17 mouse cellular contexts compared by ENCODE assay signal in genomic region chr19:49423059-49423900, GRCm38 (mm10).
DNase-seq lines count a peak whose midpoint lies in the region; ATAC-seq lines count a peak whose summit lies in the region.
"Had no signal": no experiment of that assay in that cellular context is flagged by ENCODE, and none has a peak within 500 bp of the region (broad histone marks: within the 10 kb centered on the region; RNA-seq: fewer than 3 reads in every experiment).

No protein-coding gene starts in this region.

- H3K4me1 ChIP-seq in forebrain, embryonic 14.5 days (ENCODE audit: control insufficient read depth, insufficient read depth, low read length): peaks cover 7% of the 10 kb centered on the region; the same call in 1 of the 2 replicates
- H3K4me1 ChIP-seq in forebrain, embryonic 10.5 days: peaks cover 10% of the 10 kb centered on the region; the same call in 1 of the 2 replicates
- no peaks in the 10 kb centered on the region for H3K4me1 ChIP-seq in hindbrain, embryonic 13.5 days (replicated peaks)
- H3K4me1 ChIP-seq in hindbrain, embryonic 14.5 days (replicated peaks; ENCODE audit: control insufficient read depth, insufficient read depth, low read length): no peaks in the 10 kb centered on the region
- peaks cover 11% of the 10 kb centered on the region for H3K4me1 ChIP-seq in neural tube, embryonic 13.5 days (replicated peaks)
- H3K4me1 ChIP-seq: embryonic facial prominence, embryonic 13.5 days; heart, embryonic 13.5 days; midbrain, embryonic 12.5 days had no signal

- no peak overlapping the region for H3K4me2 ChIP-seq in forebrain, embryonic 14.5 days (ENCODE audit: low read length)
- no peak overlapping the region for H3K4me2 ChIP-seq in hindbrain, embryonic 13.5 days
- H3K4me2 ChIP-seq in hindbrain, embryonic 14.5 days (replicated peaks): no peak overlapping the region
- no peak overlapping the region for H3K4me2 ChIP-seq in neural tube, embryonic 13.5 days
- H3K4me2 ChIP-seq: embryonic facial prominence, embryonic 13.5 days; heart, embryonic 13.5 days; midbrain, embryonic 12.5 days had no signal

- no peaks in the 10 kb centered on the region for H3K27me3 ChIP-seq in forebrain, embryonic 14.5 days (replicated peaks; ENCODE audit: control insufficient read depth, insufficient read depth, low read length)
- H3K27me3 ChIP-seq in forebrain, embryonic 10.5 days (ENCODE audit: poor library complexity, severe bottlenecking): no peaks in the 10 kb centered on the region
- H3K27me3 ChIP-seq in hindbrain, embryonic 13.5 days: no peaks in the 10 kb centered on the region
- no peaks in the 10 kb centered on the region for H3K27me3 ChIP-seq in hindbrain, embryonic 14.5 days (ENCODE audit: control insufficient read depth, insufficient read depth, low read length)
- H3K27me3 ChIP-seq in neural tube, embryonic 13.5 days: no peaks in the 10 kb centered on the region
- H3K27me3 ChIP-seq: embryonic facial prominence, embryonic 13.5 days; heart, embryonic 13.5 days; midbrain, embryonic 12.5 days had no signal

- H3K4me3 ChIP-seq in forebrain, embryonic 14.5 days (ENCODE audit: low read depth, low read length): no peak overlapping the region
- no peak overlapping the region for H3K4me3 ChIP-seq in forebrain, embryonic 10.5 days
- H3K4me3 ChIP-seq in hindbrain, embryonic 13.5 days: no peak overlapping the region
- H3K4me3 ChIP-seq in hindbrain, embryonic 14.5 days (replicated peaks; ENCODE audit: low read length): no peak overlapping the region
- no peak overlapping the region for H3K4me3 ChIP-seq in neural tube, embryonic 13.5 days
- H3K4me3 ChIP-seq: embryonic facial prominence, embryonic 13.5 days; heart, embryonic 13.5 days; midbrain, embryonic 12.5 days had no signal

- no peaks in the 10 kb centered on the region for H3K36me3 ChIP-seq in forebrain, embryonic 14.5 days (ENCODE audit: control insufficient read depth, insufficient read depth, low read length)
- H3K36me3 ChIP-seq in forebrain, embryonic 10.5 days (replicated peaks): no peaks in the 10 kb centered on the region
- no peaks in the 10 kb centered on the region for H3K36me3 ChIP-seq in hindbrain, embryonic 13.5 days
- H3K36me3 ChIP-seq in hindbrain, embryonic 14.5 days (replicated peaks; ENCODE audit: control insufficient read depth, insufficient read depth): no peaks in the 10 kb centered on the region
- H3K36me3 ChIP-seq in neural tube, embryonic 13.5 days: no peaks in the 10 kb centered on the region
- H3K36me3 ChIP-seq: embryonic facial prominence, embryonic 13.5 days; heart, embryonic 13.5 days; midbrain, embryonic 12.5 days had no signal

- no peaks in the 10 kb centered on the region for H3K9me3 ChIP-seq in forebrain, embryonic 14.5 days (replicated peaks; ENCODE audit: control insufficient read depth, low read length)
- H3K9me3 ChIP-seq in forebrain, embryonic 10.5 days: no peaks in the 10 kb centered on the region; the same call in 1 of the 2 replicates
- peaks cover 4% of the 10 kb centered on the region; the same call in 1 of the 2 replicates for H3K9me3 ChIP-seq in hindbrain, embryonic 13.5 days
- H3K9me3 ChIP-seq in hindbrain, embryonic 14.5 days (ENCODE audit: control insufficient read depth, low read length): no peaks in the 10 kb centered on the region
- H3K9me3 ChIP-seq in neural tube, embryonic 13.5 days: no peaks in the 10 kb centered on the region
- H3K9me3 ChIP-seq: heart, embryonic 13.5 days; midbrain, embryonic 12.5 days had no signal

- peak; percentile 53 for DNase-seq in forebrain, embryonic 14.5 days (ENCODE audit: low spot score)
- DNase-seq in forebrain, embryonic 10.5 days (ENCODE audit: extremely low spot score, low spot score): no peak
- no peak for DNase-seq in hindbrain, embryonic 14.5 days (ENCODE audit: low spot score)
- no peak for DNase-seq in neural tube, embryonic 10.5 days (ENCODE audit: extremely low spot score, low spot score)
- no peak for DNase-seq in urinary bladder, postnatal 25 days (ENCODE audit: low spot score)
- DNase-seq: adrenal gland, postnatal 10 days; cerebellum, adult 2 months; gastrocnemius, postnatal 25 days; kidney, adult 9 months; kidney, postnatal 36 days; right cerebral cortex, postnatal 4 days; thymus, postnatal 36 days had no signal

- no peak overlapping the region for H3K27ac ChIP-seq in forebrain, embryonic 14.5 days (ENCODE audit: low read depth, low read length)
- H3K27ac ChIP-seq in forebrain, embryonic 10.5 days: no peak overlapping the region
- 0 out of 2 replicates have a peak overlapping the region, but pooled peaks have one; percentile 10 for H3K27ac ChIP-seq in hindbrain, embryonic 13.5 days
- no peak overlapping the region for H3K27ac ChIP-seq in hindbrain, embryonic 14.5 days
- H3K27ac ChIP-seq in neural tube, embryonic 13.5 days (replicated peaks): peak overlapping the region; percentile 25
- H3K27ac ChIP-seq: embryonic facial prominence, embryonic 13.5 days; heart, embryonic 13.5 days; midbrain, embryonic 12.5 days had no signal

- peak; percentile 32; the same call in 1 of the 2 replicates for ATAC-seq in forebrain, embryonic 14.5 days
- ATAC-seq in hindbrain, embryonic 13.5 days (ENCODE audit: low FRiP score): no peak
- ATAC-seq in hindbrain, embryonic 14.5 days (ENCODE audit: low FRiP score): no peak
- ATAC-seq in neural tube, embryonic 13.5 days (ENCODE audit: low read depth): no peak

- H3K9ac ChIP-seq in forebrain, embryonic 14.5 days (ENCODE audit: low read length): no peak overlapping the region
- no peak overlapping the region for H3K9ac ChIP-seq in hindbrain, embryonic 13.5 days
- H3K9ac ChIP-seq in hindbrain, embryonic 14.5 days: no peak overlapping the region
- H3K9ac ChIP-seq in neural tube, embryonic 13.5 days: no peak overlapping the region
- H3K9ac ChIP-seq: embryonic facial prominence, embryonic 13.5 days; heart, embryonic 13.5 days; midbrain, embryonic 12.5 days had no signal

- 31% methylated on average over 7 of the region's 7 CpGs for WGBS in forebrain, embryonic 14.5 days
- 75% methylated on average over 7 of the region's 7 CpGs for WGBS in forebrain, embryonic 10.5 days
- WGBS in hindbrain, embryonic 13.5 days: 75% methylated on average over 7 of the region's 7 CpGs
- 75% methylated on average over 7 of the region's 7 CpGs for WGBS in hindbrain, embryonic 14.5 days
- WGBS in neural tube, embryonic 13.5 days: 42% methylated on average over 7 of the region's 7 CpGs

Comparison
In these comparisons a context has a peak if more than half of its experiments do, and no peak if none do; other contexts are left out.
1. H3K27ac ChIP-seq: peak in hindbrain, embryonic 13.5 days (single experiment) and neural tube, embryonic 13.5 days (single experiment); none in forebrain, embryonic 14.5 days (single experiment), forebrain, embryonic 10.5 days (single experiment) and hindbrain, embryonic 14.5 days (single experiment).